Mouse (Mus musculus) C2C12 (cell line): ENCODE measurements around the gene Col6a4. TPM values are rescaled to one million over a fixed set of nuclear protein-coding genes. Genes with fewer than 3 reads are reported as not detected.

Experiments
- H3K27me3 ChIP-seq: one replicate; pipeline ENCODE4 v1.6.1; 2011; ENCODE audit not compliant: control insufficient read depth, insufficient read depth, insufficient read length
- H3K36me3 ChIP-seq: one replicate; pipeline ENCODE4 v1.6.1; 2011; ENCODE audit not compliant: control insufficient read depth, insufficient read depth
- H3K4me3 ChIP-seq: one replicate; pipeline ENCODE4 v1.5.1; 2011; ENCODE audit warnings: mild to moderate bottlenecking, control low read depth; ENCODE audit not compliant: poor library complexity, insufficient read depth, severe bottlenecking
- H3K79me2 ChIP-seq: one replicate; pipeline ENCODE4 v1.6.1; 2011; ENCODE audit not compliant: control insufficient read depth, insufficient read depth
- H3K79me3 ChIP-seq: one replicate; pipeline ENCODE4 v1.6.1; 2011; ENCODE audit warnings: low read depth, control low read depth
- H3ac ChIP-seq: one replicate; pipeline ENCODE3; 2011; ENCODE audit warnings: low read depth; ENCODE audit not compliant: control insufficient read depth, insufficient read length
- CEBPB ChIP-seq: IDR thresholded peaks from one replicate; pipeline ENCODE4 v1.6.1; 2011; ENCODE audit warnings: low read depth, mild to moderate bottlenecking, control low read depth, moderate library complexity
- CTCF ChIP-seq: IDR thresholded peaks from one replicate; pipeline ENCODE4 v1.5.1; 2011; ENCODE audit not compliant: control insufficient read depth, insufficient read depth, insufficient read length
- FOSL1 ChIP-seq: IDR thresholded peaks from one replicate; pipeline ENCODE4 v1.8.0; 2011; ENCODE audit warnings: mild to moderate bottlenecking, low read length; ENCODE audit not compliant: poor library complexity, insufficient read depth, severe bottlenecking
- MAX ChIP-seq: IDR thresholded peaks from one replicate; pipeline ENCODE4 v1.6.1; 2011; ENCODE audit warnings: mild to moderate bottlenecking, control low read depth
- MYOD1 ChIP-seq: IDR thresholded peaks from one replicate; pipeline ENCODE4 v1.6.1; 2011; ENCODE audit warnings: low read depth; ENCODE audit not compliant: control insufficient read depth, insufficient read length
- MYOG ChIP-seq: IDR thresholded peaks from one replicate; pipeline ENCODE4 v1.6.1; 2011; ENCODE audit not compliant: control insufficient read depth, insufficient read length; ENCODE audit errors: extremely low read depth
- USF1 ChIP-seq: IDR thresholded peaks from one replicate; pipeline ENCODE4 v1.6.1; 2011; ENCODE audit warnings: low read depth, mild to moderate bottlenecking, control low read depth, moderate library complexity
- polyA plus RNA-seq: library from polyadenylated mRNA; unstranded; fragments of >200 nt; fragmentation: generic; extraction: Trizol; gene quantifications from one replicate; pipeline ENCODE4 v1.2.1, GENCODE M21; 2012; ENCODE audit warnings: missing spikeins

The Col6a4 gene
- polyA plus RNA-seq, 1 experiment = not detected

DNA sequence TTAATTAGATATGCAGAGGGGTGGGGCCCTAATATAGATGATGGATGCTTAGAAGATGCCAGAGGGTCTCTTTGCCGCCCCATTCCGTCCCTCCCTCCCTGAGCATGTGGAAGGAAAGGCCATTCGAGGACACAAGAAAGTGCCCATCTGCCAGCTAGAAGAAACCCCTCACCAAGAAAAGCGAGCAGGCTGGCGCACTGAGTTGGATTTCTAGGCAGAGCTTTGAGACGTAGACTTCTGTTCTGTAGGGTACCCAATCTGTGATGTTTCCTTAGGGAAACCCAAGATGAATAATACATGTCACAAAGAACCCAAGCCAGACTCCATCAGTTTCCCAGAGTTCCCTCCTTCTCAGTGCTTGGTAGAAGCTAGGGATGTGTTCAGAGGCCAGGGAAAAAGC, 107.1 kb downstream of the Col6a4 start:
- no peaks in the 10 kb centered on the region for H3K79me3 ChIP-seq
- TF ChIP-seq MAX (no peak), USF1 (no peak), MYOG (no peak), FOSL1 (no peak), MYOD1 (no peak), CTCF (no peak), CEBPB (no peak)

DNA sequence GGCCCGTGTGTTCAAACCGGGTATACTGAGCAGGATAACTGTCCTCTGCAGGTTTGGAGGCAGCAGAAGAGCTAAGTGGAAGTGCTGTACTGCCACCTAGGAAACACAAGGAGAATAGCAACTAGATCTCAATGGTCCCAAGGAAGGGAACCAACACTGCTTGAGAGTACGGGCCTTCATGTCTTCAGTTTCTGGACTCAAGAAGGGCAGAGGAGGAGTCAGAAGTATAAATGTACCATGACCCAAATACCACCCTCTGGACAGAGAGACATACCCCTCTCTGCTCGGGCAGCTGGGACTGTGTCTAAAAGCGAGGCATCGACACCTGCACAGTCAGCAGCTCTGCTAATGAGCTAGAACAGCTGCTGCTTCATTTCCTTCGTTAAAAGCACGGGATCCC, 108.5 kb downstream of the Col6a4 start:
- no peak overlapping the region for H3K4me3 ChIP-seq
- H3K36me3 ChIP-seq = no peaks in the 10 kb centered on the region
- no peaks in the 10 kb centered on the region for H3K79me2 ChIP-seq
- TF ChIP-seq FOSL1 = no peak
- no peak for TF ChIP-seq CEBPB
- TF ChIP-seq MYOG = no peak
- no peak for TF ChIP-seq USF1
- no peak for TF ChIP-seq CTCF
- TF ChIP-seq MYOD1 = no peak
- no peak for TF ChIP-seq MAX
- no peaks in the 10 kb centered on the region for H3K27me3 ChIP-seq
- no peaks in the 10 kb centered on the region for H3K79me3 ChIP-seq
- H3ac ChIP-seq = no peak overlapping the region

More for the DNA sequence above, 107.1 kb downstream of the Col6a4 start:
- Histone ChIP-seq H3K4me3 (no peak overlapping the region), H3K79me2 (no peaks in the 10 kb centered on the region), H3ac (no peak overlapping the region), H3K36me3 (no peaks in the 10 kb centered on the region), H3K27me3 (no peaks in the 10 kb centered on the region)

DNA sequence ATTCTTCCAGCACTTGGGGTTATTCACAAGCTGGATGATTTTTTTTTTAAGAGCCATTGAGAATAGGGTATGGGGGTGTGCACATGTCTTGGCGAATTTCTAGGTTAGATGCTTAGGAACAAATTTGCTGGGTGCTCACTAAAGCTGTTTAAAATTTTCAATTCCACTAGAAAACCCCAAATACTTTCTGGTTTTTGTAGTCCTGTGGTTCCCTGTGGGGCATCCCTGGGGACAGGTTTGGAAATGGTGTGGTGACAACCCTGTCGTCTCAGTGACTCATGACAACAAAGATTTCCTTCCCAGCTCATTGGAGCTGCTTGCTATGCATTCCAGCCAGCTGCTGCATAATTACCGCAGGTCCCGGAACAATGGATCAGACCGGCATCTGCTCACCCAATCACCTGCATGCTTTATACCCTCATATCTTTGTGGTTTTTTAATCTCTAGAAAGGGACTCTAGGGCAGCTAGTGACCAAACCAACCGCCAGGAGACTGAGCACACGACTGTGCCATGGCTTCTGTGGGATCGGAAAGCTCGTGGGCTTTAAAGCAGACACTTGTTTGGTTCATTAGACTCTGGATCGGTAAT, 111.6 kb downstream of the Col6a4 start:
- Histone ChIP-seq H3K79me2 (no peaks in the 10 kb centered on the region), H3K27me3 (no peaks in the 10 kb centered on the region), H3K4me3 (no peak overlapping the region), H3K79me3 (no peaks in the 10 kb centered on the region), H3K36me3 (no peaks in the 10 kb centered on the region), H3ac (no peak overlapping the region)
- TF ChIP-seq MYOD1 (no peak), MYOG (no peak), FOSL1 (no peak), USF1 (no peak), CTCF (no peak), MAX (no peak), CEBPB (no peak)

DNA sequence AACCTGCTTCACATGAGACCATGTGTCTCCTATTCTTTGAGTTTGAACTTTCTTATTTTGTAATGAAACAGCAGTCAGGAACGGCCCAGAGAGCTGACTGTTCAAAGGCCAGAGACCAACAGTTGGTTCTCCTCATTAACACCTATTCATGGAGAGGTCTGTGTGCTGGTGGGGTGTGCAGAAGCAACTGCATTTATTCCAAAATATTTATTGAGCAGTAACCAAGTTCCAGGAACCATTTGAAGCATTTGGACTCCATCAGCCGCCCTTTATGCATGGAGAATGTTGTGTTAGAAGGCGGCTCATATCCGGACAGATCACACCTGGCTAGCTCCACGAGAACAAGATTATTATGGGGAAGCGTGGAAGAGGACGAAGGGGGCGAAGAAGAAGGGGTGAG, 118.1 kb downstream of the Col6a4 start:
- Histone ChIP-seq H3ac (no peak overlapping the region), H3K79me3 (no peaks in the 10 kb centered on the region), H3K79me2 (no peaks in the 10 kb centered on the region), H3K36me3 (no peaks in the 10 kb centered on the region), H3K4me3 (no peak overlapping the region), H3K27me3 (no peaks in the 10 kb centered on the region)
- no peak for TF ChIP-seq MYOD1
- no peak for TF ChIP-seq FOSL1
- TF ChIP-seq MAX = no peak
- TF ChIP-seq CEBPB = no peak
- TF ChIP-seq USF1 = no peak
- no peak for TF ChIP-seq MYOG

DNA sequence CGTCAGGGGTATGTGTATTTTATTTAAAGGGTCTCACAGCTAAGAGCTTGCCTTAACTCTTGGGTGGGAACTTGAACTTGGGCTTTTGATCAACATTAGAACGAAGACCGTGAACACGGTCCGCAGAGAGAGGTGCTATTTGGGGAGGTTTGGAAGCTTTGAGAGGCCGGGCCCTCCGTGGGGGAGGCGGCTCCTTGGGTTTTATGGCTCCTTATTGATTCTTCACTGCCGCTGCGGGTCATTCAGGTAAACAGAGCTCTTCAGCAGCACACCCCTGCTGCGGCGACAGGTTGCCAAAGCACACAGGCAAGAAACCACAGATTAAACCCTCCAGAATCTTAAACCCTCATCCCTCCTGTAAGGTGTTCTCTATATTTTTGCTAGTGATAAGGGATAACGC, 119.7 kb downstream of the Col6a4 start:
- H3K27me3 ChIP-seq = no peaks in the 10 kb centered on the region
- H3K36me3 ChIP-seq = no peaks in the 10 kb centered on the region
- no peaks in the 10 kb centered on the region for H3K79me3 ChIP-seq
- no peak overlapping the region for H3K4me3 ChIP-seq
- no peak overlapping the region for H3ac ChIP-seq
- H3K79me2 ChIP-seq = no peaks in the 10 kb centered on the region
- TF ChIP-seq CEBPB = no peak

DNA sequence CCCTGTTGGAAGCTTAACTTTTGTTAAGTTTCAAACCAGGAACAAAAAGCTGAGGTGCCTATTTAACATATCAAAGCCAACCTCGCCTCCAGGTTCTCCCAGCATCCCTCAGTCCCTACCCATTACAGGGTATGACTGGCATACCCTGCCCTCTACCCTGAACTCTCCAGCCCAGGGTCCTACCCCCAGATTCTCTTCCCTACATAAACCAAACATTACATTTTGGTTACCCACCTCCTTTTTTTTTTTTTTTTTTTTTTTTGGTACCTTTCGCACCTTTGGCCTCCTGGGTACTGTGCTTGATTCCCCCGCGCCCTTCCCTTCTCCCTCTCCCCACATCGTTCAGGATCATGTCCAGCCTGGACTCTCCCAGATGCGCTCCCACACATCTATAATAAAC, 120.3 kb downstream of the Col6a4 start:
- H3K79me2 ChIP-seq = no peaks in the 10 kb centered on the region
- no peaks in the 10 kb centered on the region for H3K79me3 ChIP-seq
- H3K27me3 ChIP-seq = no peaks in the 10 kb centered on the region
- no peaks in the 10 kb centered on the region for H3K36me3 ChIP-seq
- H3ac ChIP-seq = no peak overlapping the region
- H3K4me3 ChIP-seq = no peak overlapping the region
- no peak for TF ChIP-seq MAX
- no peak for TF ChIP-seq FOSL1
- no peak for TF ChIP-seq CEBPB
- no peak for TF ChIP-seq USF1
- TF ChIP-seq MYOG = no peak
- TF ChIP-seq MYOD1 = no peak
- TF ChIP-seq CTCF = no peak
